Mouse (Mus musculus) liver, embryonic 14.5 days (tissue): Measurements from ENCODE around the gene Cilp2. TPM values are rescaled to one million over a fixed set of nuclear protein-coding genes. Genes with fewer than 3 reads are reported as not detected.
A peak's percentile ranks its signal among the peaks of the same experiment; 100 is the strongest.

Experiments used
- ATAC-seq: fragments of 200-750 bp; cut with Nextera tagmentation; 2 replicates; pipeline ENCODE4 v1.8.0; 2017; ENCODE audit warnings: moderate number of reproducible peaks, mild to moderate bottlenecking, moderate library complexity; ENCODE audit not compliant: insufficient read depth
- DNase-seq, 3 experiments: peaks; one replicate each; pipeline ENCODE4 v3.0.0-alpha.2; 2012 to 2013; ENCODE audit warnings: low read depth in 3 of 3, low spot score in 3 of 3
- H3K27ac ChIP-seq: fragments of 300-500 bp; sonication (generic); 2 replicates; pipeline ENCODE4 v1.5.1; 2014; ENCODE audit warnings: moderate library complexity, mild to moderate bottlenecking, control low read depth, inconsistent platforms
- H3K27me3 ChIP-seq: fragments of 300-500 bp; sonication (generic); 2 replicates; pipeline ENCODE4 v1.6.1; 2014; ENCODE audit warnings: mild to moderate bottlenecking, low read length, moderate library complexity; ENCODE audit not compliant: control insufficient read depth, insufficient read depth
- H3K36me3 ChIP-seq: fragments of 300-500 bp; sonication (generic); replicated peaks from 2 replicates; pipeline ENCODE4 v1.6.1; 2014; ENCODE audit warnings: low read depth; ENCODE audit not compliant: control insufficient read depth, insufficient read depth
- H3K4me1 ChIP-seq, 2 experiments: fragments of 200-500 bp in 1 of 2; fragments of 300-500 bp in 1 of 2; sonication (generic) in 1 of 2; replicated peaks; 2 replicates each; pipeline ENCODE4 v1.6.1; 2012 to 2014; ENCODE audit warnings: antibody characterized with exemption in 1 of 2, inconsistent platforms in 1 of 2, low read length in 1 of 2; ENCODE audit not compliant: control insufficient read depth in 2 of 2, insufficient read depth in 2 of 2
- H3K4me2 ChIP-seq: fragments of 300-500 bp; sonication (generic); 2 replicates; pipeline ENCODE4 v1.6.1; 2014; ENCODE audit warnings: low read depth, mild to moderate bottlenecking, control low read depth, moderate library complexity
- H3K4me3 ChIP-seq, 2 experiments: fragments of 200-500 bp in 1 of 2; fragments of 300-500 bp in 1 of 2; sonication (generic) in 1 of 2; 2 replicates each; pipeline ENCODE4 v1.5.1; 2012 to 2014; ENCODE audit warnings: low read depth in 2 of 2, low read length in 2 of 2, mild to moderate bottlenecking in 2 of 2, control low read depth in 1 of 2, inconsistent platforms in 1 of 2, moderate library complexity in 1 of 2; ENCODE audit not compliant: insufficient read depth in 1 of 2
- H3K9ac ChIP-seq: fragments of 300-500 bp; sonication (generic); replicated peaks from 2 replicates; pipeline ENCODE4 v1.6.1; 2014; ENCODE audit warnings: mild to moderate bottlenecking, control low read depth, moderate library complexity
- H3K9me3 ChIP-seq: fragments of 300-500 bp; sonication (generic); 2 replicates; pipeline ENCODE4 v1.6.1; 2016; ENCODE audit warnings: low read length, mixed read lengths; ENCODE audit not compliant: control insufficient read depth
- CTCF ChIP-seq: IDR thresholded peaks from 2 replicates; pipeline ENCODE4 v1.5.1; 2016; ENCODE audit warnings: antibody characterized with exemption, low read depth, control low read depth
- EP300 ChIP-seq: IDR thresholded peaks from 2 replicates; pipeline ENCODE4 v1.6.1; 2016; ENCODE audit warnings: antibody characterized with exemption, low read depth
- whole genome bisulfite sequencing: fragments of 180-500 bp; shearing (Covaris S2); extraction: QIAGEN DNeasy Blood & Tissue Kit; methylation state at CpG from one replicate; pipeline ENCODE4 v1.1.7; 2014; ENCODE audit not compliant: insufficient replicate concordance; 5-methylcytosine and 5-hydroxymethylcytosine counted together
- polyA plus RNA-seq, 2 experiments: library from polyadenylated mRNA; depleted of rRNA in 1 of 2; stranded (reverse) in 1 of 2; unstranded in 1 of 2; fragments of >200 nt; fragmentation: Nextera tagmentation in 1 of 2; extraction: Ambion mirVana in 1 of 2; gene quantifications; 2 replicates each; pipeline versions ENCODE4 v1.2.1 to v1.2.3; 2012 to 2014

Cilp2 gene
- polyA plus RNA-seq, 2 experiments = 0.03 TPM; not detected in 1

- peak; percentile 35 to 40 (median 39) for DNase-seq
- peak; percentile 84 for ATAC-seq
- Histone ChIP-seq H3K4me3 (no peak overlapping the region), H3K4me2 (peak overlapping the region; percentile 30; the same call in 1 of the 2 replicates), H3K9me3 (no peaks in the 10 kb centered on the region), H3K27me3 (no peaks in the 10 kb centered on the region), H3K4me1 (peaks cover 4 to 19% of the 10 kb centered on the region in 2 experiments; a peak in 3 of 4 replicates), H3K27ac (peak overlapping the region; percentile 56), H3K36me3 (no peaks in the 10 kb centered on the region), H3K9ac (no peak overlapping the region; the same call in 1 of the 2 replicates)
- WGBS = 69% methylated on average over 7 of the region's 7 CpGs
- TF ChIP-seq EP300 (no peak), CTCF (no peak)
These were observed 36.5 kb downstream of the Cilp2 start for GRCm38 (mm10) chr8:69850926-69851506.

GRCm38 (mm10) chr8:69849899-69850298 lies 37.6 kb downstream of the Cilp2 start:
- Histone ChIP-seq H3K9ac (no peak overlapping the region), H3K36me3 (no peaks in the 10 kb centered on the region), H3K27ac (no peak overlapping the region), H3K4me3 (no peak overlapping the region), H3K9me3 (no peaks in the 10 kb centered on the region), H3K27me3 (no peaks in the 10 kb centered on the region), H3K4me1 (peaks cover 4 to 19% of the 10 kb centered on the region in 2 experiments; a peak in 3 of 4 replicates), H3K4me2 (no peak overlapping the region)
- TF ChIP-seq EP300 (no peak), CTCF (peak; percentile 90)
- ATAC-seq = no peak
- peak in 1 of 3 experiments; percentile 29 for DNase-seq
- 35% methylated on average over 3 of the region's 3 CpGs for WGBS

- H3K27ac ChIP-seq = no peak overlapping the region
- DNase-seq = no peak
- TF ChIP-seq EP300 (no peak), CTCF (no peak)
- no peaks in the 10 kb centered on the region for H3K9me3 ChIP-seq
- peaks cover 4 to 19% of the 10 kb centered on the region in 2 experiments; a peak in 3 of 4 replicates for H3K4me1 ChIP-seq
- H3K9ac ChIP-seq = no peak overlapping the region
- no peaks in the 10 kb centered on the region for H3K27me3 ChIP-seq
- H3K4me2 ChIP-seq = no peak overlapping the region
- H3K4me3 ChIP-seq = no peak overlapping the region
- WGBS = 61% methylated on average over 8 of the region's 8 CpGs
- peak; percentile 57 for ATAC-seq
- no peaks in the 10 kb centered on the region for H3K36me3 ChIP-seq
These were observed 38.5 kb downstream of the Cilp2 start for GRCm38 (mm10) chr8:69848951-69849350.

- Histone ChIP-seq H3K9ac (no peak overlapping the region), H3K9me3 (no peaks in the 10 kb centered on the region), H3K27ac (no peak overlapping the region), H3K27me3 (no peaks in the 10 kb centered on the region), H3K36me3 (no peaks in the 10 kb centered on the region), H3K4me1 (peaks cover 4 to 19% of the 10 kb centered on the region in 2 experiments; a peak in 3 of 4 replicates), H3K4me2 (no peak overlapping the region), H3K4me3 (no peak overlapping the region)
- DNase-seq (no peak), ATAC-seq (no peak)
- WGBS = 53% methylated on average over 3 of the region's 3 CpGs
- TF ChIP-seq EP300 (no peak), CTCF (no peak)
These were observed 40.1 kb downstream of the Cilp2 start for GRCm38 (mm10) chr8:69847167-69848065.
